Mouse (Mus musculus): ENCODE data around the gene Hey2. TPM values are rescaled to one million over a fixed set of nuclear protein-coding genes. Genes with fewer than 3 reads are reported as not detected.

The Hey2 gene
- polyA plus RNA-seq, 1 experiment from 2014 or later, result 4.3 TPM

DNA sequence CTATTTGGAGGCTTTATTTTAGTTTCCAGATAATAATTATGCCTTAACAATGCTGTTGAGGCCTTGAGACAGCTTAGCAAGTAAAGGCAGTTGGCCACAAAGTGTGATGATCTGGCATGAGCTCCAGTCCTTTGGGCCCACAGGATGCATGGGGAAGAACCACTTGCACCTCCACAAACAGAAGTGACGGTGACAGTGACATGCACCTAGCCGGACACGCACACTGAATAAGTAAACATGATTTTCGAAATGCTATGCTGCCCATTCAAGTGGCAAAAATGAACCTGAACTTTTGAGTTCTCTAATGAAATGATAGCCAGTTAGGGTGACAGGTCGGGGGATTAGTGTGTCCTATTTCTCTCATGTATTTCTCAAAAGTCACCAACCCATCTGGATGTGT is 1.8 kb downstream of the Hey2 start:
- Histone ChIP-seq H3K9ac (ENCODE audit: low read depth, low read length) (no peak overlapping the region), H3K27ac (ENCODE audit: low read depth, low read length) (no peak overlapping the region), H3K36me3 (ENCODE audit: control insufficient read depth, insufficient read depth, low read length) (no peaks in the 10 kb centered on the region), H3K27me3 (ENCODE audit: control insufficient read depth, insufficient read depth, low read length) (no peaks in the 10 kb centered on the region), H3K4me1 (ENCODE audit: control insufficient read depth, insufficient read depth, low read length) (peaks cover 12% of the 10 kb centered on the region; the same call in 1 of the 2 replicates), H3K4me3 (ENCODE audit: low read length) (no peak overlapping the region; the same call in 1 of the 2 replicates), H3K4me2 (replicated peaks; ENCODE audit: low read depth, low read length) (no peak overlapping the region), H3K9me3 (ENCODE audit: control insufficient read depth, low read length) (no peaks in the 10 kb centered on the region)
- no peak for ATAC-seq (ENCODE audit: low FRiP score, low TSS enrichment)
- WGBS, result 65% methylated on average over 5 of the region's 5 CpGs

DNA sequence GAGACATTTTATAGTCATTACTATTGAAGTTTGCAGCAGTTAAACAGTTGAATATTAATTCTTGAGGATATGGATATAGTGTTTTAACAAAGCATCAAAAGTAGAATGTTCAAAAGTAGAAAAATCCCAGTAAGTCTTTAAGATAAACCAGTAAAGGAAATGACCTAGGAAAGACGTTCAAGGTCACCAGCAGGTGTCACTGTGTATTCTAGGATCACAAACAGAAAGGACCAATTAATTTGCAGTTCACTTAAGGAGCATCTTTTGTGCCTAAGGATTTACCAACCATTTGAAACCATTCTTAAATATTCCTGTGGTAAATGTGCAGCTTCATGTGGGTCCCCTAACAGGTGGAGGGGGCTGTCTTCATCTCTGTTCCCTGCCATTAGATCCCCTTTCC is 4.4 kb downstream of the Hey2 start:
- no peak overlapping the region for H3K9ac ChIP-seq (ENCODE audit: low read depth, low read length)
- 14% methylated on average over 1 of the region's 1 CpGs for WGBS
- H3K27ac ChIP-seq (ENCODE audit: low read depth, low read length), result no peak overlapping the region
- no peaks in the 10 kb centered on the region for H3K9me3 ChIP-seq (ENCODE audit: control insufficient read depth, low read length)
- no peaks in the 10 kb centered on the region for H3K27me3 ChIP-seq (ENCODE audit: control insufficient read depth, insufficient read depth, low read length)
- H3K4me2 ChIP-seq (replicated peaks; ENCODE audit: low read depth, low read length), result no peak overlapping the region
- no peaks in the 10 kb centered on the region for H3K4me1 ChIP-seq (ENCODE audit: control insufficient read depth, insufficient read depth, low read length)
- peaks cover 4% of the 10 kb centered on the region; the same call in 1 of the 2 replicates for H3K36me3 ChIP-seq (ENCODE audit: control insufficient read depth, insufficient read depth, low read length)
- no peak overlapping the region for H3K4me3 ChIP-seq (ENCODE audit: low read length)
- no peak for ATAC-seq (ENCODE audit: low FRiP score, low TSS enrichment)

DNA sequence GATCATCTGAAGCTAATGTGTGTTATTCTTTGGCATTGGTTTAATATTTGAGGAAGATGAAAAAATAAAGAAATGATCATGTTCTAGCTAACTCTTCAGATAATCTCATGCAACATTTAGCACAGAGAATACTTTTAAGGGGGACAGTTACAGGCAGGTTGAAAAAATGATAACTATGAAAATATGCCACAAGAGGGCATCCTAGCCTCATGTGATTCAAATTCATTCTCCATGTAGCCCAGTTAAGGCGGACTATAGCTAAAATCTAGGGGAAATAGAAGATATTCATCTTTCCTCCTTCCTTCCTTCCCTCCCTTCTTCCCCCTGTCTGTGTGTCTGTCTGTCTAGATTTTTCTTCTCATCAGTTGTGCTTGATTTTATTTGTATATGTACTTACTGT is 17.6 kb downstream of the Hey2 start:
- Histone ChIP-seq H3K4me3 (ENCODE audit: low read length) (no peak overlapping the region), H3K27me3 (ENCODE audit: control insufficient read depth, insufficient read depth, low read length) (no peaks in the 10 kb centered on the region), H3K4me1 (ENCODE audit: control insufficient read depth, insufficient read depth, low read length) (no peaks in the 10 kb centered on the region), H3K9me3 (ENCODE audit: control insufficient read depth, low read length) (no peaks in the 10 kb centered on the region), H3K36me3 (ENCODE audit: control insufficient read depth, insufficient read depth, low read length) (no peaks in the 10 kb centered on the region), H3K4me2 (replicated peaks; ENCODE audit: low read depth, low read length) (no peak overlapping the region), H3K27ac (ENCODE audit: low read depth, low read length) (no peak overlapping the region), H3K9ac (ENCODE audit: low read depth, low read length) (no peak overlapping the region)
- whole genome bisulfite sequencing, result 13% methylated on average over 1 of the region's 1 CpGs
- ATAC-seq (ENCODE audit: low FRiP score, low TSS enrichment), result no peak

DNA sequence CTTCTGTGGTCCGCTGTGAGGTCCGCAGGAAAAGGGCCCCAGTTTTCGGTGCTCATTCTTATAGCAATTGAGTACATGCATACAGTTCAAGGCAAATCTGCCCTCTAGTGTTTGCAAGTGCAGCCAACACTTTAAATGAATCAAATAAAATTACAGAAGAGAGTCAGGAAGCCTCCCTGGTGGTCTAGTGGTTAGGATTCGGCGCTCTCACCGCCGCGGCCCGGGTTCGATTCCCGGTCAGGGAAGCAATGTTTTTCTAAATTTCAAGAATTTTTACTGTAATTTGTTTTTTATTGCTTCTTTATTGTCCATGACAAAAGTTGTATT is 31.7 kb downstream of the Hey2 start:
- H3K27me3 ChIP-seq (ENCODE audit: control insufficient read depth, insufficient read depth, low read length), result no peaks in the 10 kb centered on the region
- peak overlapping the region; percentile 42; the same call in 1 of the 2 replicates for H3K9ac ChIP-seq (ENCODE audit: low read depth, low read length)
- H3K4me3 ChIP-seq (ENCODE audit: low read length), result peak overlapping the region; percentile 43
- peak overlapping the region; percentile 30 for H3K4me2 ChIP-seq (replicated peaks; ENCODE audit: low read depth, low read length)
- no peaks in the 10 kb centered on the region; the same call in 1 of the 2 replicates for H3K4me1 ChIP-seq (ENCODE audit: control insufficient read depth, insufficient read depth, low read length)
- ATAC-seq (ENCODE audit: low FRiP score, low TSS enrichment), result peak; percentile 97
- no peaks in the 10 kb centered on the region for H3K36me3 ChIP-seq (ENCODE audit: control insufficient read depth, insufficient read depth, low read length)
- 4% methylated on average over 11 of the region's 11 CpGs for WGBS
- no peaks in the 10 kb centered on the region for H3K9me3 ChIP-seq (ENCODE audit: control insufficient read depth, low read length)
- no peak overlapping the region for H3K27ac ChIP-seq (ENCODE audit: low read depth, low read length)

DNA sequence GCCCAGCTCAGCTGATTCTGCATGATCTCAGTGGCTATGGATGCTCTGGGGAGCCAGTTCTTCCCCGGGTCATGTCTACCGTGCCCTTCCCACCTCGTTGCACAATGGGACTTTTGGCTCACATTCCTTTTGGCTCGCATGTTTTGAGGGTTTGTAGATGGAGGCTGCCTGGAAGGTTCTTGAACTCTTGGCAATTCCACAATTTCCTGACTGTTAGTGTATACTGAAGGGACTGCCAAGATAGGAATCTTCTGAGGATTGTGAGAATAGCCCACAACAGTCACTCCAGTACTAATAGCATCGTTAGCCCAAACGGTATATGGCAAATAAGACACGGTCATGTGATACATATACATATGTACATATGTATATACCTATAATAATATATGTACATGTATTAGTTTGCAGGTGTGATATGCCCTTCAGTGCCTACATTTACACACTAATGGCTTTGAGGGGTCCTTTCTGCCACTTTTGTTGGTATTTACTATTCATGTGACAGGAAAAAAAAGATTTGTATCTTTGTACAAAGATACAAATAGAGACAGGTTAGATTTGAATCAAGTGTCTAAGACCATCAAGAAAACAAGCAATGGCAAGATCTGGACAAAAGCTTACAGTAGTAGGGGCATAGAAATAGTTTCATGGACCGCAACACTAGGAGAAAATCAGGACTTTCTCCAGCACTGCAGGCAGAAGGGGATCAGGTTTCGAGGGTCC is 32.2 kb downstream of the Hey2 start:
- H3K4me1 ChIP-seq (ENCODE audit: control insufficient read depth, insufficient read depth, low read length), result no peaks in the 10 kb centered on the region; the same call in 1 of the 2 replicates
- no peaks in the 10 kb centered on the region for H3K27me3 ChIP-seq (ENCODE audit: control insufficient read depth, insufficient read depth, low read length)
- peak overlapping the region; percentile 30 for H3K4me2 ChIP-seq (replicated peaks; ENCODE audit: low read depth, low read length)
- H3K4me3 ChIP-seq (ENCODE audit: low read length), result peak overlapping the region; percentile 43
- peak overlapping the region; percentile 42; the same call in 1 of the 2 replicates for H3K9ac ChIP-seq (ENCODE audit: low read depth, low read length)
- ATAC-seq (ENCODE audit: low FRiP score, low TSS enrichment), result peak; percentile 61
- H3K27ac ChIP-seq (ENCODE audit: low read depth, low read length), result no peak overlapping the region
- no peaks in the 10 kb centered on the region for H3K36me3 ChIP-seq (ENCODE audit: control insufficient read depth, insufficient read depth, low read length)
- WGBS, result 40% methylated on average over 9 of the region's 9 CpGs
- no peaks in the 10 kb centered on the region for H3K9me3 ChIP-seq (ENCODE audit: control insufficient read depth, low read length)

DNA sequence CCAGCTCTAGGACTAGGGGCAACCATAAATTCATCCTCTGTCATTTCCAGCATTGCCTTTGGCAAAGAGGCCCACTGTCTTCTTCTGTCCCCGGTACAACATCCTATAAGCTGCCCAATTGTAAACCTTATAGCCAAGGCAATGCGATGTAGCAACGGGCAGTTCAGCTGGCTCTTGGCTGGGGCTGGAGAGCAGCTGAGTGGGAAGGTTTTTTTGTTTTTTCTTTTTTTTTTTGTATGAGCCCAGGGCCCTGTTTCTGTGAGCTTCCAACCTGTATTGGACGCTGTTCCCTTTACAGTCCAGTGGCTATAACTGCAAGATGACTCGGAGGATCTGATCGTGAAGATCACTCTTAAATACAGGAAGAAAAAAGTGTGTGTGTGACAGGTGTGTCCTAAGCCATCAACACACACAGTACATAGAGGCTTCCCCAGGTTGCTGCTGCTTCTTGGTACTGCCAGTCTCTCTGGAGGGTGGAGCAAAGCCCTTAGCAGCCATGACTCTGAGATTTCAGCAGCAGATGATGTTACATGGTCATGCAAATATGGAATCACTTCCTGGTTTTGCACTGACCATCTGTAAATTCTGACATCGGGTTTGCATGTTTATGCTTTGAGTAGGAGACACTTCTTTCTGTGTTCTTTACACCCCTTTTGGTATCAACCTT is 38.9 kb downstream of the Hey2 start:
- peak overlapping the region; percentile 50 for H3K4me2 ChIP-seq (replicated peaks; ENCODE audit: low read depth, low read length)
- H3K36me3 ChIP-seq (ENCODE audit: control insufficient read depth, insufficient read depth, low read length), result no peaks in the 10 kb centered on the region
- 33% methylated on average over 7 of the region's 7 CpGs for WGBS
- H3K9me3 ChIP-seq (ENCODE audit: control insufficient read depth, low read length), result no peaks in the 10 kb centered on the region
- H3K4me3 ChIP-seq (ENCODE audit: low read length), result peak overlapping the region; percentile 82
- H3K9ac ChIP-seq (ENCODE audit: low read depth, low read length), result peak overlapping the region; percentile 84
- no peak for ATAC-seq (ENCODE audit: low FRiP score, low TSS enrichment)
- H3K27me3 ChIP-seq (ENCODE audit: control insufficient read depth, insufficient read depth, low read length), result no peaks in the 10 kb centered on the region
- no peaks in the 10 kb centered on the region for H3K4me1 ChIP-seq (ENCODE audit: control insufficient read depth, insufficient read depth, low read length)
- peak overlapping the region; percentile 96; the same call in 1 of the 2 replicates for H3K27ac ChIP-seq (ENCODE audit: low read depth, low read length)

DNA sequence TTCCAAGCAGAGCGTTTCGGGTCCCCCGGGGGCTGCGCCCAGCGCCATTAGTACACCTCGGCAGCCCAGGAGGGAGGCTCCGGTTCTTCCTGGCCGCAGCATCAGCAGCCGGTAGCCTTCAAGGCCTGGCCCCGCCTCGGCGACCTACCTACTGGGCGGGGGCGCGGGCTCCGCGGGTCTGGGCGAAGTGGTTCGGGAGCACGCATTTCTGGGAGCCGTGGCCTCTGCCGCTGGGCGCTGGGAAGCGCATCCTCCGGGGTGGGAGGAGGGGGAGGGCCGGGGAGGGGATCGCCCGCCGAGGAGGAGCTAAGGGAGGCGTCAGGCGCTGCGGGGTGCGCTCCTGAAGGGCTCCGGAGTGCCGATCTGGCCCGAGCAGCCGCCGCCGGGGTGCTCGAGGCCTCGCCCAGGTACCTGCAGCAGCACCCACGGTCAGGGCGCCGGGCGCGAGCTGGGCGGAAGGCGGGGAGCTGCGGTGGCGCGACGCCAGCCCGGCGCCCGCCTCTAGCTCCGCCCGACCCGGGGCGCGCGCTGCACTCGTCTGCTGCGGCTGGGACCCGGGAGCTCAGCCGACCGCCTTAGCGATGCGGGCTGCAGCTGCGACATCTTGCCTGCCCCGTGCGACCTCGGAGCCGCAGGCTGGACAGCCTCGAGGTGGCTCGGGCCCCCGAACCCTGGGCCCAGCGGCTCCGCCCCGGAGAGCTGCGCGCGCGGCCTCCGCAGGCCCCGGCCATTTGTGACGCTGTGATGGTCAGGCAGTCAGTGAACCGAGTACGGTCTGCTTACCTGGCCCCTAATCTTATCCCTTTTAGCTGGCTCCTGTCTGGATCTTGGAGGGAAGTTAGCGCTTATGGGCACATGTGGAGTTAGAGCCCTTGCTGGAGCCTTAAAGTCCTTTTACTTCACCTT is 39.7 kb downstream of the Hey2 start, which contains the start of gene Ncoa7:
Gene Ncoa7, minus strand, starts transcription at position 646 of the 906 bp plus-strand sequence.
- WGBS, result under 1% methylated on average over 61 of the region's 89 CpGs
- ATAC-seq (ENCODE audit: low FRiP score, low TSS enrichment), result peak; percentile 95
- no peaks in the 10 kb centered on the region for H3K9me3 ChIP-seq (ENCODE audit: control insufficient read depth, low read length)

DNA sequence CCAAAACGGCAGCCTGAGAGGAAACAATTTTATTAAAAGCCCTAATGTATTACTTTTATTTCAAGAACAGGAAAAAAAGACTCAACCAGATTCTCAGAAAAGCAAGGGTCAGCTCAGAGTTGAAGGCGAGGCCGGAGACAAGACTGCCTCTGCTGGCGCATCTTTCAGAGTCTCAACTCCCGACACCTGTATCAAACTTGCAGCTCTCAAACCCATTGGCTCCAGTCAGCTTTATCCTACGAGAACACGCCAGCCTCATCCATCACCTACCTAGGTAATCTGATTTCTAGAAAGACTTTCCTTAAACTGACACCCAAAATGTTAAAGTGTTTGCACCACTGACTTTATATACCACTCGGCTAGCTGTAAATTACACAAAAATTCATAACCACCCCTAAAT is 40.6 kb downstream of the Hey2 start:
- 6% methylated on average over 8 of the region's 8 CpGs for WGBS
- Histone ChIP-seq H3K9ac (ENCODE audit: low read depth, low read length) (peak overlapping the region; percentile 84), H3K4me1 (ENCODE audit: control insufficient read depth, insufficient read depth, low read length) (no peaks in the 10 kb centered on the region), H3K9me3 (ENCODE audit: control insufficient read depth, low read length) (no peaks in the 10 kb centered on the region), H3K36me3 (ENCODE audit: control insufficient read depth, insufficient read depth, low read length) (no peaks in the 10 kb centered on the region), H3K4me3 (ENCODE audit: low read length) (peak overlapping the region; percentile 82), H3K27me3 (ENCODE audit: control insufficient read depth, insufficient read depth, low read length) (no peaks in the 10 kb centered on the region), H3K27ac (ENCODE audit: low read depth, low read length) (peak overlapping the region; percentile 96; the same call in 1 of the 2 replicates), H3K4me2 (replicated peaks; ENCODE audit: low read depth, low read length) (peak overlapping the region; percentile 50)
- ATAC-seq (ENCODE audit: low FRiP score, low TSS enrichment), result no peak

More for the DNA sequence above, 39.7 kb downstream of the Hey2 start, which contains the start of gene Ncoa7:
- H3K27me3 ChIP-seq (ENCODE audit: control insufficient read depth, insufficient read depth, low read length), result no peaks in the 10 kb centered on the region
- H3K4me2 ChIP-seq (replicated peaks; ENCODE audit: low read depth, low read length), result peak within 1 kb of the TSS; percentile 50
- no peaks in the 10 kb centered on the region for H3K36me3 ChIP-seq (ENCODE audit: control insufficient read depth, insufficient read depth, low read length)
- H3K27ac ChIP-seq (ENCODE audit: low read depth, low read length), result peak within 1 kb of the TSS; percentile 96
- no peaks in the 10 kb centered on the region for H3K4me1 ChIP-seq (ENCODE audit: control insufficient read depth, insufficient read depth, low read length)
- H3K9ac ChIP-seq (ENCODE audit: low read depth, low read length), result peak within 1 kb of the TSS; percentile 84
- peak within 1 kb of the TSS; percentile 82 for H3K4me3 ChIP-seq (ENCODE audit: low read length)
